Mouse (Mus musculus) embryonic facial prominence, embryonic 15.5 days (tissue): ENCODE data around the gene Tnfrsf26. TPM values are rescaled to one million over a fixed set of nuclear protein-coding genes. Genes with fewer than 3 reads are reported as not detected.
A peak's percentile ranks its signal among the peaks of the same experiment; 100 is the strongest.

ENCODE experiments used
- microRNA-seq: library from miRNA; unstranded; fragments of <30 nt; microRNA quantifications from one replicate; pipeline ENCODE4, GENCODE M21; 2016; ENCODE audit warnings: borderline number of aligned reads
- polyA plus RNA-seq: library from polyadenylated mRNA; unstranded; fragments of >200 nt; fragmentation: Nextera tagmentation; extraction: Ambion mirVana; gene quantifications from 2 replicates; pipeline ENCODE4 v1.2.1, GENCODE M21; 2015

The Tnfrsf26 gene
- polyA plus RNA-seq, 1 experiment from 2014 or later: 1.4 TPM

Small RNA genes within 50 kb of the gene (microRNA-seq; reads per million reads assigned to microRNA genes)
- 1.7 reads per million, percentile 3 among the genes with 10 or more reads in this experiment for gene Mir7064

Other genes with a start within 250 kb of the Tnfrsf26 start
- gene Cdkn1c, start 167.7 kb downstream of the Tnfrsf26 start, polyA plus RNA-seq: 1,694 and 1,933 TPM in 2 replicates
- 3.6 and 4.0 TPM in 2 replicates for gene Slc22a18, start 155.0 kb downstream of the Tnfrsf26 start, polyA plus RNA-seq
- gene Phlda2, start 125.6 kb downstream of the Tnfrsf26 start, polyA plus RNA-seq: 6.3 and 8.8 TPM in 2 replicates
- gene Nap1l4, start 79.6 kb downstream of the Tnfrsf26 start, polyA plus RNA-seq: 216 and 218 TPM in 2 replicates
- gene Cars, start 28.6 kb downstream of the Tnfrsf26 start, polyA plus RNA-seq: 61.8 and 63.3 TPM in 2 replicates
- gene Tnfrsf22, start 20.9 kb upstream of the Tnfrsf26 start, polyA plus RNA-seq: 9.0 and 11.1 TPM in 2 replicates
- gene Tnfrsf23, start 57.1 kb upstream of the Tnfrsf26 start, polyA plus RNA-seq: 4.0 and 4.9 TPM in 2 replicates
- gene Osbpl5, start 128.3 kb upstream of the Tnfrsf26 start, polyA plus RNA-seq: 61.5 and 65.2 TPM in 2 replicates
- not detected in 2 replicates for gene Mrgprg, start 138.3 kb upstream of the Tnfrsf26 start, polyA plus RNA-seq
- gene Mrgpre, start 155.8 kb upstream of the Tnfrsf26 start, polyA plus RNA-seq: 1.9 and 2.5 TPM in 2 replicates
- gene Nadsyn1, start 194.1 kb upstream of the Tnfrsf26 start, polyA plus RNA-seq: 8.0 and 8.3 TPM in 2 replicates
- 39.3 and 47.7 TPM in 2 replicates for gene Dhcr7, start 194.4 kb upstream of the Tnfrsf26 start, polyA plus RNA-seq
- gene Gm498, start 238.1 kb upstream of the Tnfrsf26 start, polyA plus RNA-seq: not detected in 2 replicates